Mouse (Mus musculus) myocyte (in vitro differentiated cells): ENCODE results near the gene Xrcc1. TPM values are rescaled to one million over a fixed set of nuclear protein-coding genes. Genes with fewer than 3 reads are reported as not detected.
A peak's percentile ranks its signal among the peaks of the same experiment; 100 is the strongest.
"Not testable (repeated sequence)": the region's sequence is repeated elsewhere in the genome, so short reads cannot be mapped to it uniquely, and the experiment has no call there.

ENCODE experiments used
- H3K27me3 ChIP-seq: one replicate; pipeline ENCODE4 v1.6.1; 2011; ENCODE audit not compliant: control insufficient read depth, insufficient read depth, insufficient read length
- H3K36me3 ChIP-seq: one replicate; pipeline ENCODE4 v1.6.1; 2011; ENCODE audit not compliant: control insufficient read depth, insufficient read depth
- H3K4me2 ChIP-seq: one replicate; pipeline ENCODE4 v1.6.1; 2011; ENCODE audit warnings: low read depth, control low read depth
- H3K4me3 ChIP-seq: one replicate; pipeline ENCODE4 v1.5.1; 2011; ENCODE audit warnings: mild to moderate bottlenecking, control low read depth, moderate library complexity
- H3K79me2 ChIP-seq: one replicate; pipeline ENCODE4 v1.6.1; 2011; ENCODE audit not compliant: control insufficient read depth, insufficient read depth
- H3ac ChIP-seq: one replicate; pipeline ENCODE4 v1.6.1; 2011; ENCODE audit not compliant: control insufficient read depth, insufficient read length
- CEBPB ChIP-seq: IDR thresholded peaks from 2 replicates; pipeline ENCODE4 v1.6.1; 2011; ENCODE audit warnings: mild to moderate bottlenecking, moderate library complexity; ENCODE audit not compliant: poor library complexity, insufficient read depth, severe bottlenecking
- E2F4 ChIP-seq: IDR thresholded peaks from one replicate; pipeline ENCODE4 v1.6.1; 2011; ENCODE audit warnings: mild to moderate bottlenecking, control low read depth, moderate library complexity; ENCODE audit not compliant: insufficient read depth
- MAX ChIP-seq: IDR thresholded peaks from one replicate; pipeline ENCODE4 v1.6.1; 2011; ENCODE audit warnings: low read depth, mild to moderate bottlenecking, control low read depth
- MYOD1 ChIP-seq, 3 experiments: IDR thresholded peaks; one replicate each; pipeline ENCODE4 v1.6.1; 2011; ENCODE audit warnings: control low read depth in 2 of 3, low read depth in 2 of 3, mild to moderate bottlenecking in 2 of 3, moderate library complexity in 1 of 3; ENCODE audit not compliant: insufficient read length in 2 of 3, control insufficient read depth in 1 of 3
- MYOG ChIP-seq, 3 experiments: IDR thresholded peaks; one replicate each; pipeline ENCODE4 v1.6.1; 2011; ENCODE audit warnings: control low read depth in 2 of 3, low read depth in 2 of 3, mild to moderate bottlenecking in 2 of 3; ENCODE audit not compliant: insufficient read length in 2 of 3, control insufficient read depth in 1 of 3, insufficient read depth in 1 of 3
- POLR2A ChIP-seq: IDR thresholded peaks from one replicate; pipeline ENCODE4 v1.6.1; 2011; ENCODE audit warnings: low read depth, mild to moderate bottlenecking, control low read depth, moderate library complexity; ENCODE audit not compliant: insufficient read length
- POLR2AphosphoS2 ChIP-seq: IDR thresholded peaks from one replicate; pipeline ENCODE4 v1.6.1; 2011; ENCODE audit warnings: low read depth, control low read depth; ENCODE audit not compliant: insufficient read length
- REST ChIP-seq: IDR thresholded peaks from one replicate; pipeline ENCODE4 v1.6.1; 2011; ENCODE audit warnings: mild to moderate bottlenecking, control low read depth, moderate library complexity; ENCODE audit not compliant: insufficient read depth, insufficient read length
- SRF ChIP-seq: IDR thresholded peaks from one replicate; pipeline ENCODE4 v1.6.1; 2011; ENCODE audit warnings: low read depth; ENCODE audit not compliant: control insufficient read depth, insufficient read length
- TCF12 ChIP-seq: IDR thresholded peaks from one replicate; pipeline ENCODE4 v1.6.1; 2011; ENCODE audit warnings: mild to moderate bottlenecking, control low read depth; ENCODE audit not compliant: poor library complexity, insufficient read depth, severe bottlenecking
- TCF3 ChIP-seq: IDR thresholded peaks from one replicate; pipeline ENCODE4 v1.6.1; 2011; ENCODE audit warnings: low read depth, control low read depth; ENCODE audit not compliant: insufficient read length
- USF1 ChIP-seq: IDR thresholded peaks from one replicate; pipeline ENCODE4 v1.6.1; 2011; ENCODE audit warnings: low read depth, mild to moderate bottlenecking, control low read depth, moderate library complexity
- polyA plus RNA-seq: library from polyadenylated mRNA; unstranded; fragments of >200 nt; fragmentation: generic; extraction: Trizol; gene quantifications from one replicate; pipeline ENCODE4 v1.2.1, GENCODE M21; 2012; ENCODE audit warnings: missing spikeins

The Xrcc1 gene
- polyA plus RNA-seq, 1 experiment: 32.7 TPM

DNA sequence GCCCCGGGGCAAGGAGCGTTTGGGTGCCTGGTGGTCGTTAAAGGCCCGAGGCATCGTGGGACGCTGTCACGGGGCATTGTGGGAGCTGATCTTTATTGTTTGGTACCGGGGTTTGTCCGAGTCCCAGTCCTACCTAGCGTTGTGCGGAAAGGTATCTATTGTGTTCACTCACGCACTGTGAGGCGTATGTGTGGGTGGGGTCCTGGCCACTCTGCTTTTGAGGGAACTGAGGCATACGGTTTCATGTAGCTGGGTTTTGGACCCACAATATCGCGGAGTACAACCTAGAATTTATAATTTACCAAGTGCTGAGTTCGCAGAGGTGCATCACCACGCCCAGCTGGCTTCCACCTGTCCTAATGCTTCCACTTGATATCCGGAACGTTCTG is 38.4 kb upstream of the Xrcc1 start:
- H3K36me3 ChIP-seq: no peaks in the 10 kb centered on the region
- no peak for TF ChIP-seq TCF3
- no peak for TF ChIP-seq POLR2AphosphoS2
- TF ChIP-seq REST: no peak
- no peak for TF ChIP-seq CEBPB
- TF ChIP-seq USF1: no peak
- TF ChIP-seq MYOD1 (IDR thresholded peaks at IDR 0.05; ENCODE audit: control insufficient read depth in 1 of 3, insufficient read length in 2 of 3, low read depth in 2 of 3): no peak
- TF ChIP-seq MAX: no peak
- H3K4me3 ChIP-seq: peak overlapping the region; percentile 80
- H3K79me2 ChIP-seq: peaks cover 20% of the 10 kb centered on the region
- H3ac ChIP-seq: peak overlapping the region; percentile 82
- H3K4me2 ChIP-seq: peak overlapping the region; percentile 73
- H3K27me3 ChIP-seq: no peaks in the 10 kb centered on the region

DNA sequence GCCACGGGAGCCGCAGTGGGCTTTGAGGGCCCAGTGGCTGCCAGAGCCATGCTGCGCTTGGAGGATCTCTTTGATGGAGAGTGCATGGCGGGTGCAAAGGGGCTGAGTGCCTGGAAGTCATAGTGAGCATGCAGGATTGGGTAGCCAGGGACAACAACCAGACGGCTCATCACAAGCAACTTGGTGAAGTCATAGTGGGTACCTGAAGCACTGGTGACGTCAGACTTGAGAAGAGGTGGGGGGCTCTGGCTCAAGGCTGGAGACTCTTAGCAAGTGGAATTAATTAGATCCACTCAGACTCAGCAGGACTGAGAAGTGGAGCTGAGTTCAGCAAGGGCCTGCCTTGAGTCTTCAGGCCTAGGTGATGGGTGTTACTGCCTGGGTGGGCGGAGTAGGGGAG is 33.7 kb upstream of the Xrcc1 start, which contains the start of gene AC161166.1:
AC161166.1 (minus strand) TSS at position 101 of the 400 bp plus-strand sequence.
- Histone ChIP-seq H3K4me2 (no peak within 1 kb of the TSS), H3ac (no peak within 1 kb of the TSS), H3K4me3 (no peak within 1 kb of the TSS), H3K79me2 (peaks cover 15% of the 10 kb centered on the region), H3K36me3 (no peaks in the 10 kb centered on the region), H3K27me3 (no peaks in the 10 kb centered on the region)
- no peak for TF ChIP-seq USF1
- TF ChIP-seq MAX: no peak
- no peak for TF ChIP-seq TCF12
- no peak for TF ChIP-seq E2F4
- TF ChIP-seq MYOG (IDR thresholded peaks at IDR 0.05; ENCODE audit: control insufficient read depth in 1 of 3, insufficient read depth in 1 of 3, insufficient read length in 2 of 3, low read depth in 2 of 3): no peak
- TF ChIP-seq CEBPB: no peak
- no peak for TF ChIP-seq REST
- TF ChIP-seq TCF3: no peak
- TF ChIP-seq MYOD1 (IDR thresholded peaks at IDR 0.05; ENCODE audit: control insufficient read depth in 1 of 3, insufficient read length in 2 of 3, low read depth in 2 of 3): no peak
- no peak for TF ChIP-seq POLR2AphosphoS2
- no peak for TF ChIP-seq SRF
- TF ChIP-seq POLR2A: no peak

DNA sequence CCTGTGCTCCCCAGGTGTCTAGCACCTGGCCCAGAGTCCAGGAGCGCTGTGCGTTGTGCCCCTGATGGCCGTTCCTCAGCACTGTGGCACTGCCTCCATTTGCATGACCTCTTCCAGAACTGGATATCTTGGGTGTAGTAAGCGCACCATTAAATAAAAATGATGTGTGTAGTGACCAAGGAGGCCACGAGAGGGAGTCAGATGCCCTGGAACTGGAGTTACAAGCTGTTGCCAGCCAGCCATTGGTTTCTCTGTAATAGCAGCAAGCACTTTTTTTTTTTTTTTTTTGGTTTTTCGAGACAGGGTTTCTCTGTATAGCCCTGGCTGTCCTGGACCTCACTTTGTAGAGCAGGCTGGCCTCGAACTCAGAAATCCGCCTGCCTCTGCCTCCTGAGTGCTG is 29.8 kb upstream of the Xrcc1 start:
- H3K4me3 ChIP-seq, H3K4me2 ChIP-seq, H3K36me3 ChIP-seq, H3K79me2 ChIP-seq, H3K27me3 ChIP-seq, H3ac ChIP-seq: not testable (repeated sequence)

DNA sequence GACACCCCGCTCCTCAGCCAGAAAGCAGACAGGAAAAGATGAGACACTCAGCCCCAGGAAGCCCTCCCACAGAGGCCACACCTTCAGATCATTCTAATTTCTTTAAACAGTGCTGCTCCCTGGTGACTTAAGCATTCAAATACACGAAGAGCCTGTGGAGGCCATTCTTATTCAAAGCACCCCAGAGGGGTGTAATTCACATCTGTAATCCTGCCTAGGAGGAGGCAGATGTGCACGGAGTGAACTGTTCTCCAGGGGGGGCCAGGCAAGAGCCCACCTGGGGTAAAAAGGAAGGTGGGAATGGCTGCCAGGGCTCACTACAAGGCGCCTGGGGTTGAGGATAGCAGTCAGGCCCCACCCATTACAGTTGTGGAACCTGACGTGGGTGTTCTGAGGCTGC is 29.0 kb upstream of the Xrcc1 start:
- no peak overlapping the region for H3K4me3 ChIP-seq
- TF ChIP-seq SRF (no peak), POLR2A (no peak), MYOG (IDR thresholded peaks at IDR 0.05; ENCODE audit: control insufficient read depth in 1 of 3, insufficient read depth in 1 of 3, insufficient read length in 2 of 3, low read depth in 2 of 3) (no peak), USF1 (no peak), REST (no peak), TCF12 (no peak), CEBPB (no peak), TCF3 (no peak), E2F4 (no peak), POLR2AphosphoS2 (no peak), MYOD1 (IDR thresholded peaks at IDR 0.05; ENCODE audit: control insufficient read depth in 1 of 3, insufficient read length in 2 of 3, low read depth in 2 of 3) (no peak), MAX (no peak)
- H3K27me3 ChIP-seq: no peaks in the 10 kb centered on the region
- no peak overlapping the region for H3K4me2 ChIP-seq
- H3K36me3 ChIP-seq: no peaks in the 10 kb centered on the region
- H3ac ChIP-seq: no peak overlapping the region
- no peaks in the 10 kb centered on the region for H3K79me2 ChIP-seq

DNA sequence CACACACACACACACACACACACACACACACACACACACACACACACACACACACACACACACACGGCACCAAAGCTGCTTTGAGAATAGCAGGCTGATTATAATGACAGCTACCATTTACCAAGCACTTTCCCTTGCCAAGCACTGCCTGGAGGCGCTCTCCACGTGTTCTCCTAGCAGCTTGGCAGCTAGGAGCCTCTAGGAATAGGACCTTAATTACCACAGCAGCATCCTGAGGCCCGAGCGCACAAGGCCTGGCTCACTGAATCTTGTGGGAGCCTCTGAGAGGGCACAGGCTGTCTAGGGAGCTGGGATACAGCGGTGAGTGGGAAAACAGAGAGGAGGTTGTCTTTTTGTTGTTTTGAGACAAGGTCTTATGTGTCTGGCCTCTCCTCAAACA is 28.4 kb upstream of the Xrcc1 start:
- no peaks in the 10 kb centered on the region for H3K27me3 ChIP-seq
- no peak for TF ChIP-seq MYOG (IDR thresholded peaks at IDR 0.05; ENCODE audit: control insufficient read depth in 1 of 3, insufficient read depth in 1 of 3, insufficient read length in 2 of 3, low read depth in 2 of 3)
- no peak for TF ChIP-seq REST
- TF ChIP-seq MAX: no peak
- TF ChIP-seq E2F4: no peak
- no peak for TF ChIP-seq POLR2AphosphoS2
- no peaks in the 10 kb centered on the region for H3K36me3 ChIP-seq
- H3ac ChIP-seq: no peak overlapping the region
- H3K79me2 ChIP-seq: no peaks in the 10 kb centered on the region
- no peak overlapping the region for H3K4me2 ChIP-seq
- no peak overlapping the region for H3K4me3 ChIP-seq
